Mouse (Mus musculus) testis, adult 2 months (tissue): ENCODE data around the gene Irgm2.

Experiments used
- CTCF ChIP-seq: fragments of 200-500 bp; IDR thresholded peaks from 2 replicates; pipeline ENCODE4 v1.5.1; 2012; ENCODE audit warnings: low read depth, mild to moderate bottlenecking, inconsistent platforms, low read length, moderate library complexity; ENCODE audit not compliant: control insufficient read depth, insufficient read depth, insufficient replicate concordance
- POLR2A ChIP-seq: fragments of 200-500 bp; IDR thresholded peaks from 2 replicates; pipeline ENCODE4 v1.6.1; 2012; ENCODE audit warnings: low read depth, mild to moderate bottlenecking, inconsistent platforms, low read length, moderate library complexity; ENCODE audit not compliant: control insufficient read depth

DNA sequence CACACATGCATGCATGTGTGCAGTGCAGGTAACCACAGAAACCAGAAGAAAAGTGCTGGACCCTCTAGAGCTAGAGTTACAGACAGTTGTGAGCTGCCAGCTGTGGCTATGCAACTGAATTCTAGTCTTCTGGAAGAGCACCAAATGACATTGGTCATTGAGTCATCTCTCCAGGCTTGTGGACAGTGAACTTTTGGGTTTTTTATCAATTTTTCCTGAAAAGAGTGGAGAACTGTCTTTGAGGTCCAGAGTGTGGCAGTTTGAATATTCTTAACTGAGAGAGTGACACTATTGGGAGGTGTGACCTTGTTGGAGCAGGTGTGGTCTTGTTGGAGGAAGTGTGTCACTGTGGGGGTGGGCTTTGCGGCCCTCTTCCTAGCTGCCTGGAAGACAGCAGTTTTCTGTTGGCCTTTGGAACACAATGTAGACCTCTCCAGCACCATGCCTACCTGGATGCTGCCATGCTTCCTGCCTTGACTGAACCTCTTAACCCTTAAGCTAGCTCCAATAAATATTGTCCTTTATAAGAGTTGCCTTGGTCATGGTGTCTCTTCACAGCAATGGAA lies 11.0 kb downstream of the Irgm2 start:
- TF ChIP-seq CTCF (no peak), POLR2A (no peak)
